Mouse (Mus musculus): ENCODE data around the gene Pagr1b. TPM values are rescaled to one million over a fixed set of nuclear protein-coding genes. Genes with fewer than 3 reads are reported as not detected.

The Pagr1b gene
- total and polyA plus RNA-seq, 3 experiments = 0.39 to 4.5 TPM; not detected in 1

GRCm38 (mm10) chr7:126984667-126985444, 31.4 kb downstream of the Pagr1b start:
- Histone ChIP-seq H3K4me1 (ENCODE audit: control insufficient read depth in 1 of 2, insufficient read depth in 2 of 2, low read length in 2 of 2) (peaks cover 0 to 11% of the 10 kb centered on the region in 2 experiments; a peak in 2 of 4 replicates), H3K27ac (ENCODE audit: control insufficient read depth, low read depth, low read length) (no peak overlapping the region), H3K9me3 (replicated peaks; ENCODE audit: insufficient read depth, low read length) (no peaks in the 10 kb centered on the region), H3K4me3 (ENCODE audit: control insufficient read depth in 1 of 2, insufficient read depth in 1 of 2, low read depth in 2 of 2, low read length in 2 of 2) (no peak overlapping the region), H3K27me3 (ENCODE audit: control insufficient read depth in 1 of 2, insufficient read depth in 2 of 2, low read length in 2 of 2) (no peaks in the 10 kb centered on the region), H3K79me2 (ENCODE audit: control insufficient read depth, insufficient read depth, low read length, poor library complexity) (no peaks in the 10 kb centered on the region), H3K36me3 (ENCODE audit: control insufficient read depth in 1 of 2, insufficient read depth in 2 of 2, low read length in 2 of 2) (peaks cover 0 to 8% of the 10 kb centered on the region in 2 experiments; a peak in 2 of 4 replicates), H3K9ac (ENCODE audit: control insufficient read depth, low read depth, low read length, poor library complexity, severe bottlenecking) (no peak overlapping the region)
- DNase-seq (ENCODE audit: low read depth, low spot score) = no peak
- TF ChIP-seq CHD2 (IDR thresholded peaks at IDR 0.05; ENCODE audit: low read length) (no peak), MXI1 (IDR thresholded peaks at IDR 0.05; ENCODE audit: low read depth, low read length) (no peak), KAT2A (conservative IDR thresholded peaks at IDR 0.05; ENCODE audit: low read depth, low read length) (no peak), RAD21 (IDR thresholded peaks at IDR 0.05; ENCODE audit: low read depth, low read length) (no peak), CTCF (IDR thresholded peaks at IDR 0.05 in 2 of 3, conservative IDR thresholded peaks at IDR 0.05 in 1 of 3; ENCODE audit: control insufficient read depth in 1 of 3, insufficient read depth in 1 of 3, low read depth in 2 of 3, low read length in 3 of 3, poor library complexity in 1 of 3, severe bottlenecking in 1 of 3) (no peak), TCF12 (IDR thresholded peaks at IDR 0.05; ENCODE audit: low read depth, low read length) (no peak), NRF1 (IDR thresholded peaks at IDR 0.05; ENCODE audit: insufficient read depth, low read depth, low read length, poor library complexity, severe bottlenecking) (no peak), TBP (IDR thresholded peaks at IDR 0.05; ENCODE audit: low read depth, low read length) (no peak), NELFE (IDR thresholded peaks at IDR 0.05; ENCODE audit: low read depth, low read length) (no peak), MEF2A (IDR thresholded peaks at IDR 0.05; ENCODE audit: extremely low read depth, insufficient replicate concordance, low read depth, low read length, poor library complexity, severe bottlenecking) (no peak), EP300 (IDR thresholded peaks at IDR 0.05; ENCODE audit: low read depth in 1 of 2, low read length in 2 of 2) (no peak), ZMIZ1 (IDR thresholded peaks at IDR 0.05; ENCODE audit: low read depth, low read length) (no peak), ETS1 (IDR thresholded peaks at IDR 0.05; ENCODE audit: low read depth, low read length) (no peak), ELF1 (IDR thresholded peaks at IDR 0.05; ENCODE audit: low read depth, low read length) (no peak), POLR2AphosphoS5 (IDR thresholded peaks at IDR 0.05; ENCODE audit: borderline replicate concordance, low read depth, low read length) (no peak), GATA1 (IDR thresholded peaks at IDR 0.05; ENCODE audit: low read depth, low read length) (no peak), MAFK (IDR thresholded peaks at IDR 0.05; ENCODE audit: borderline replicate concordance, low read depth, low read length) (no peak), TAL1 (IDR thresholded peaks at IDR 0.05; ENCODE audit: low read length) (no peak)

DNA sequence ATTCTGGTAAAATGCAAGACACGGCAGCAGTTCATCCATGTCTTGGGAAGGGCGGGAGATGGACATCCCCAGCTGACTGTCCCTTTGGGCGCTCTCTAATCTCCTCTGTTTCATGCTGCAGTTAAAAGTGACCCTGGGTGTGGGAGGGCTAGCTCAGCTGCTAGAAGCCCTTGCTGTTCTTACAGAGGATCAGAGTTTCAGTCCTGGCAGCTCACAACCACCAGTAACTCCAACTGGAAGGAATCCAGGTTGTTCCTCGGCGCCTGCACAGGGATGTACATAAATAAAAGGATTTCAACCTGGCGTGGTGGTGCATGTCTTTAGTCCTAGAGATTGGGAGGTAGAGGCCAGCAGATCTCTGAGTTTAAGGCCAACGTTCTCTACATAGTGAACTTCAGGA, 33.2 kb downstream of the Pagr1b start:
- H3K9ac ChIP-seq (ENCODE audit: control insufficient read depth, low read depth, low read length, poor library complexity, severe bottlenecking) = no peak overlapping the region
- no peaks in the 10 kb centered on the region for H3K9me3 ChIP-seq (replicated peaks; ENCODE audit: insufficient read depth, low read length)
- no peak overlapping the region for H3K27ac ChIP-seq (ENCODE audit: control insufficient read depth, low read depth, low read length)
- no peaks in the 10 kb centered on the region for H3K27me3 ChIP-seq (ENCODE audit: control insufficient read depth in 1 of 2, insufficient read depth in 2 of 2, low read length in 2 of 2)
- no peak overlapping the region for H3K4me3 ChIP-seq (ENCODE audit: control insufficient read depth in 1 of 2, insufficient read depth in 1 of 2, low read depth in 2 of 2, low read length in 2 of 2)
- H3K79me2 ChIP-seq (ENCODE audit: control insufficient read depth, insufficient read depth, low read length, poor library complexity) = no peaks in the 10 kb centered on the region
- DNase-seq (ENCODE audit: low read depth, low spot score) = no peak
- H3K36me3 ChIP-seq (ENCODE audit: control insufficient read depth in 1 of 2, insufficient read depth in 2 of 2, low read length in 2 of 2) = peaks cover 0 to 10% of the 10 kb centered on the region in 2 experiments; a peak in 2 of 4 replicates
- TF ChIP-seq JUND (IDR thresholded peaks at IDR 0.05; ENCODE audit: low read depth, low read length) (no peak), GABPA (IDR thresholded peaks at IDR 0.05; ENCODE audit: low read depth, low read length) (no peak), CHD1 (IDR thresholded peaks at IDR 0.05; ENCODE audit: low read depth, low read length) (no peak), POLR2A (IDR thresholded peaks at IDR 0.05; ENCODE audit: control insufficient read depth in 1 of 2, insufficient read depth in 1 of 2, low read depth in 1 of 2, low read length in 2 of 2, poor library complexity in 1 of 2) (no peak), MXI1 (IDR thresholded peaks at IDR 0.05; ENCODE audit: low read depth, low read length) (no peak), GATA1 (IDR thresholded peaks at IDR 0.05; ENCODE audit: low read depth, low read length) (no peak), ZMIZ1 (IDR thresholded peaks at IDR 0.05; ENCODE audit: low read depth, low read length) (no peak), KAT2A (conservative IDR thresholded peaks at IDR 0.05; ENCODE audit: low read depth, low read length) (no peak), USF1 (IDR thresholded peaks at IDR 0.05; ENCODE audit: low read depth, low read length) (no peak), POLR2AphosphoS2 (IDR thresholded peaks at IDR 0.05; ENCODE audit: low read length) (no peak), NELFE (IDR thresholded peaks at IDR 0.05; ENCODE audit: low read depth, low read length) (no peak), BHLHE40 (IDR thresholded peaks at IDR 0.05; ENCODE audit: borderline replicate concordance, low read depth, low read length) (no peak), MYC (IDR thresholded peaks at IDR 0.05; ENCODE audit: low read depth, low read length) (no peak), ZNF384 (IDR thresholded peaks at IDR 0.05; ENCODE audit: low read depth, low read length) (no peak), MAFK (IDR thresholded peaks at IDR 0.05; ENCODE audit: borderline replicate concordance, low read depth, low read length) (no peak)
- peaks cover 0 to 11% of the 10 kb centered on the region in 2 experiments; a peak in 2 of 4 replicates for H3K4me1 ChIP-seq (ENCODE audit: control insufficient read depth in 1 of 2, insufficient read depth in 2 of 2, low read length in 2 of 2)
